ENCODE assay signal across 8 mouse cellular contexts in genomic region chr9:79680453-79681240, GRCm38 (mm10). TPM values are rescaled to one million over a fixed set of nuclear protein-coding genes. Genes with fewer than 3 reads are reported as not detected.
DNase-seq lines count a peak whose midpoint lies in the region.
"Had no signal": no experiment of that assay in that cellular context is flagged by ENCODE, and none has a peak within 500 bp of the region (broad histone marks: within the 10 kb centered on the region; RNA-seq: fewer than 3 reads in every experiment).

No protein-coding gene starts in this region.

- DNase-seq in left cerebral cortex, postnatal 4 days: peak; percentile 6
- no peak for DNase-seq in left cerebral cortex, adult 9 months (ENCODE audit: low spot score in 2 of 2)
- DNase-seq in adrenal gland, postnatal 10 days: peak; percentile 60
- DNase-seq in heart, adult 9 months (ENCODE audit: low spot score in 2 of 2): peak; percentile 32 to 35
- peak; percentile 3 for DNase-seq in mesoderm, embryonic 11.5 days (ENCODE audit: low read depth, low spot score)
- DNase-seq in right cerebral cortex, postnatal 25 days: no peak
- DNase-seq in thymus, postnatal 4 days: no peak
- DNase-seq: liver, embryonic 13.5 days had no signal

- intact Hi-C loops in left cerebral cortex, postnatal 4 days (cut with DNase I): no loop called here

RNA-seq across cellular contexts. Expression of gene Col12a1, which starts 38.0 kb away (rescaled TPM):
- 10 to 100 TPM; 10.9 to 12.9 TPM for total RNA-seq in left cerebral cortex, postnatal 4 days (2021)
- 10 to 100 TPM; 51.5 to 53.1 TPM for total RNA-seq in adrenal gland, postnatal 10 days (2021)

Comparison
In these comparisons a context has a peak if more than half of its experiments do, and no peak if none do; other contexts are left out.
1. DNase-seq: peak in left cerebral cortex, postnatal 4 days (single experiment), adrenal gland, postnatal 10 days (single experiment), heart, adult 9 months (2 of 2) and mesoderm, embryonic 11.5 days (single experiment); none in left cerebral cortex, adult 9 months (0 of 2), right cerebral cortex, postnatal 25 days (single experiment) and thymus, postnatal 4 days (single experiment).